In the genomic region with DNA sequence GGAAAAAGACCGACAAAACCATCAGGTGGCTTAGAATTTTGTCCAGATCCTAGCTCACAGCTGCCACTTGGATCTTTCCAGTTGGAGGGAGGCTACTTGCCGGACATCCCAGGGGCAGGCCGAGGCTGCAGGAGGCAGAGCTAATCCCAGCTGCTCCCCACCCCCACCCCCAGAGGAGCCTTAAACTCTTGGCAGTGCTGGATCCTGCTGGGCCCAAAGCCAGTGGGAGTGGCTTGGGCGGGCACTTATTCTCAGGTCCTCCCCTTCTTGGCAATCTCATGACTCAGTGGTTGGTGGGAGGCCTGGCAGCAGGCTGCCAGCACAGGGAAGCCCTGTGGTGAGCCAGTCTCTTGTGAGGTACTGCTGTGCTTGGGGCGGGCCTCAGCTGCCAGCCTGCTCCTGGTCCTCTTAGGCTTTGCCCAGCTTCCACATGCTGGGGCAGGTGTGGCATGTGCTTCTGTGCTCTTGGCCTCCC, we compare ENCODE assay signal across 8 mouse cellular contexts. TPM values are rescaled to one million over a fixed set of nuclear protein-coding genes. Genes with fewer than 3 reads are reported as not detected.
DNase-seq lines count a peak whose midpoint lies in the region; ATAC-seq and TF ChIP-seq lines count a peak whose summit lies in the region.

No protein-coding gene starts in this region.

- H3K4me3 ChIP-seq in C2C12 (ENCODE audit: insufficient read depth, poor library complexity, severe bottlenecking), result no peak overlapping the region
- no peak overlapping the region for H3K4me3 ChIP-seq in forebrain, embryonic 14.5 days (ENCODE audit: low read depth, low read length)
- no peak overlapping the region for H3K4me3 ChIP-seq in liver, embryonic 16.5 days (ENCODE audit: low read depth, low read length)
- H3K4me3 ChIP-seq in neural tube, embryonic 15.5 days (replicated peaks), result no peak overlapping the region

- no peaks in the 10 kb centered on the region for H3K27me3 ChIP-seq in C2C12 (ENCODE audit: control insufficient read depth, insufficient read depth, insufficient read length)
- no peaks in the 10 kb centered on the region for H3K27me3 ChIP-seq in forebrain, embryonic 14.5 days (replicated peaks; ENCODE audit: control insufficient read depth, insufficient read depth, low read length)
- no peaks in the 10 kb centered on the region for H3K27me3 ChIP-seq in liver, embryonic 16.5 days (ENCODE audit: control insufficient read depth, insufficient read depth, low read depth, low read length)
- H3K27me3 ChIP-seq in neural tube, embryonic 15.5 days (replicated peaks), result no peaks in the 10 kb centered on the region

- no peak for TF ChIP-seq POLR2A in brain, embryonic 14.5 days (IDR thresholded peaks at IDR 0.05; ENCODE audit: borderline replicate concordance, extremely low read depth, insufficient read depth, insufficient read length, poor library complexity, severe bottlenecking)

- DNase-seq in brain, embryonic 14.5 days (ENCODE audit: low read depth), result peak; percentile 98
- DNase-seq in forebrain, embryonic 14.5 days (ENCODE audit: low spot score), result peak; percentile 97
- DNase-seq in heart, postnatal 10 days, result peak; percentile 90 to 93
- peak; percentile 94 to 95 for DNase-seq in kidney, postnatal 36 days
- DNase-seq in thymus, postnatal 36 days, result no peak

- no peaks in the 10 kb centered on the region for H3K36me3 ChIP-seq in C2C12 (ENCODE audit: control insufficient read depth, insufficient read depth)
- no peaks in the 10 kb centered on the region for H3K36me3 ChIP-seq in forebrain, embryonic 14.5 days (ENCODE audit: control insufficient read depth, insufficient read depth, low read length)
- H3K36me3 ChIP-seq in liver, embryonic 16.5 days (ENCODE audit: control insufficient read depth, insufficient read depth), result no peaks in the 10 kb centered on the region
- peaks cover 4% of the 10 kb centered on the region; the same call in 1 of the 2 replicates for H3K36me3 ChIP-seq in neural tube, embryonic 15.5 days

- peak overlapping the region; percentile 80 for H3K27ac ChIP-seq in forebrain, embryonic 14.5 days (ENCODE audit: low read depth, low read length)
- no peak overlapping the region for H3K27ac ChIP-seq in liver, embryonic 16.5 days (ENCODE audit: low read length)
- peak overlapping the region; percentile 63 for H3K27ac ChIP-seq in neural tube, embryonic 15.5 days (replicated peaks)

- no peak overlapping the region for H3ac ChIP-seq in C2C12 (ENCODE audit: control insufficient read depth, insufficient read length, low read depth)

- TF ChIP-seq CTCF in C2C12 (IDR thresholded peaks at IDR 0.05; ENCODE audit: control insufficient read depth, insufficient read depth, insufficient read length), result no peak
- no peak for TF ChIP-seq CTCF in brain, embryonic 14.5 days (IDR thresholded peaks at IDR 0.05; ENCODE audit: borderline replicate concordance, extremely low read depth, insufficient read depth, insufficient read length)

- no peaks in the 10 kb centered on the region for H3K79me3 ChIP-seq in C2C12 (ENCODE audit: low read depth)

- no peak overlapping the region for H3K4me2 ChIP-seq in forebrain, embryonic 14.5 days (ENCODE audit: low read length)
- no peak overlapping the region for H3K4me2 ChIP-seq in liver, embryonic 16.5 days (ENCODE audit: low read depth, low read length)
- H3K4me2 ChIP-seq in neural tube, embryonic 15.5 days, result no peak overlapping the region

- intact Hi-C loops in heart, postnatal 10 days (cut with DNase I), result no loop called here

- H3K9ac ChIP-seq in forebrain, embryonic 14.5 days (ENCODE audit: low read length), result no peak overlapping the region
- no peak overlapping the region for H3K9ac ChIP-seq in liver, embryonic 16.5 days (ENCODE audit: low read depth, low read length)
- H3K9ac ChIP-seq in neural tube, embryonic 15.5 days (replicated peaks), result no peak overlapping the region

- 1% methylated on average over 5 of the region's 5 CpGs for WGBS in forebrain, embryonic 14.5 days
- 31% methylated on average over 5 of the region's 5 CpGs for WGBS in liver, embryonic 16.5 days (ENCODE audit: insufficient replicate concordance)
- 5% methylated on average over 5 of the region's 5 CpGs for WGBS in neural tube, embryonic 15.5 days

- peaks cover 27% of the 10 kb centered on the region for H3K4me1 ChIP-seq in forebrain, embryonic 14.5 days (ENCODE audit: control insufficient read depth, insufficient read depth, low read length)
- peaks cover 3% of the 10 kb centered on the region for H3K4me1 ChIP-seq in liver, embryonic 16.5 days (ENCODE audit: control insufficient read depth, low read depth, low read length)
- peaks cover 95% of the 10 kb centered on the region for H3K4me1 ChIP-seq in neural tube, embryonic 15.5 days

- H3K79me2 ChIP-seq in C2C12 (ENCODE audit: control insufficient read depth, insufficient read depth), result no peaks in the 10 kb centered on the region

- peak; percentile 91 for ATAC-seq in forebrain, embryonic 14.5 days
- ATAC-seq in liver, embryonic 16.5 days (ENCODE audit: low read depth), result peak; percentile 30; the same call in 1 of the 2 replicates
- peak; percentile 56 for ATAC-seq in neural tube, embryonic 15.5 days (ENCODE audit: low FRiP score)

- H3K9me3 ChIP-seq in forebrain, embryonic 14.5 days (replicated peaks; ENCODE audit: control insufficient read depth, low read length), result no peaks in the 10 kb centered on the region
- no peaks in the 10 kb centered on the region for H3K9me3 ChIP-seq in liver, embryonic 16.5 days (replicated peaks; ENCODE audit: control insufficient read depth, low read length)
- no peaks in the 10 kb centered on the region for H3K9me3 ChIP-seq in neural tube, embryonic 15.5 days (replicated peaks)

TF ChIP-seq in C2C12, 6 proteins besides CTCF, POLR2A, EP300 and RAD21:
- TF ChIP-seq CEBPB (IDR thresholded peaks at IDR 0.05; ENCODE audit: low read depth) (no peak), MAX (IDR thresholded peaks at IDR 0.05) (peak; percentile 78), MYOD1 (IDR thresholded peaks at IDR 0.05; ENCODE audit: control insufficient read depth, insufficient read length, low read depth) (peak; percentile 41)

RNA-seq across cellular contexts. Expression of a gene that starts 10.8 kb away (rescaled TPM):
- polyA plus RNA-seq in C2C12 (2012; fragmentation: generic; extraction: Trizol), result 10.5 TPM
- polyA plus RNA-seq in brain, embryonic 14.5 days (2012; rRNA removed), result 179 and 191 TPM in 2 replicates
- polyA plus RNA-seq in forebrain, embryonic 14.5 days (2014; fragmentation: Nextera tagmentation; extraction: Ambion mirVana), result 63.3 and 82.1 TPM in 2 replicates
- 10 to 100 TPM; 20.6 to 26.6 TPM for total RNA-seq in heart, postnatal 10 days (2021)
- polyA plus RNA-seq in liver, embryonic 16.5 days (2015; fragmentation: Nextera tagmentation; extraction: Ambion mirVana), result 2.3 TPM in 2 replicates
- 64.7 and 70.4 TPM in 2 replicates for polyA plus RNA-seq in neural tube, embryonic 15.5 days (2015; fragmentation: Nextera tagmentation; extraction: Ambion mirVana)

RNA-seq across cellular contexts. Expression of a gene that starts 17.8 kb away (rescaled TPM):
- polyA plus RNA-seq in C2C12 (2012; fragmentation: generic; extraction: Trizol), result not detected
- polyA plus RNA-seq in brain, embryonic 14.5 days (2012; rRNA removed), result 0.37 TPM in 1 of 2 replicates, not detected in the other
- polyA plus RNA-seq in forebrain, embryonic 14.5 days (2014; fragmentation: Nextera tagmentation; extraction: Ambion mirVana), result 0.94 TPM in 1 of 2 replicates, not detected in the other
- total RNA-seq in heart, postnatal 10 days (2021), result 1 to 10 TPM; 1.7 to 2.8 TPM
- polyA plus RNA-seq in liver, embryonic 16.5 days (2015; fragmentation: Nextera tagmentation; extraction: Ambion mirVana), result 1.1 and 1.3 TPM in 2 replicates
- 2.1 and 3.5 TPM in 2 replicates for polyA plus RNA-seq in neural tube, embryonic 15.5 days (2015; fragmentation: Nextera tagmentation; extraction: Ambion mirVana)

RNA-seq across cellular contexts. Expression of a gene that starts 27.0 kb away (rescaled TPM):
- polyA plus RNA-seq in C2C12 (2012; fragmentation: generic; extraction: Trizol), result not detected
- polyA plus RNA-seq in brain, embryonic 14.5 days (2012; rRNA removed), result 0.91 and 1.8 TPM in 2 replicates
- 0.22 and 0.33 TPM in 2 replicates for polyA plus RNA-seq in forebrain, embryonic 14.5 days (2014; fragmentation: Nextera tagmentation; extraction: Ambion mirVana)
- 1 to 10 TPM; 2.5 to 2.8 TPM for total RNA-seq in heart, postnatal 10 days (2021)
- 0.28 and 0.70 TPM in 2 replicates for polyA plus RNA-seq in liver, embryonic 16.5 days (2015; fragmentation: Nextera tagmentation; extraction: Ambion mirVana)
- polyA plus RNA-seq in neural tube, embryonic 15.5 days (2015; fragmentation: Nextera tagmentation; extraction: Ambion mirVana), result 1.2 and 2.1 TPM in 2 replicates

RNA-seq across cellular contexts. Expression of a gene that starts 39.5 kb away (rescaled TPM):
- not detected for polyA plus RNA-seq in C2C12 (2012; fragmentation: generic; extraction: Trizol)
- polyA plus RNA-seq in brain, embryonic 14.5 days (2012; rRNA removed), result 0.10 and 0.14 TPM in 2 replicates
- polyA plus RNA-seq in forebrain, embryonic 14.5 days (2014; fragmentation: Nextera tagmentation; extraction: Ambion mirVana), result not detected in 2 replicates
- total RNA-seq in heart, postnatal 10 days (2021), result not detected
- polyA plus RNA-seq in liver, embryonic 16.5 days (2015; fragmentation: Nextera tagmentation; extraction: Ambion mirVana), result 1.6 and 9.7 TPM in 2 replicates
- 0.09 and 3.3 TPM in 2 replicates for polyA plus RNA-seq in neural tube, embryonic 15.5 days (2015; fragmentation: Nextera tagmentation; extraction: Ambion mirVana)

RNA-seq across cellular contexts. Expression of a gene that starts 55.8 kb away (rescaled TPM):
- polyA plus RNA-seq in C2C12 (2012; fragmentation: generic; extraction: Trizol), result 30.4 TPM
- 50.3 and 61.5 TPM in 2 replicates for polyA plus RNA-seq in brain, embryonic 14.5 days (2012; rRNA removed)
- polyA plus RNA-seq in forebrain, embryonic 14.5 days (2014; fragmentation: Nextera tagmentation; extraction: Ambion mirVana), result 55.0 and 59.2 TPM in 2 replicates
- 10 to 100 TPM; 45.1 to 48.3 TPM for total RNA-seq in heart, postnatal 10 days (2021)
- polyA plus RNA-seq in liver, embryonic 16.5 days (2015; fragmentation: Nextera tagmentation; extraction: Ambion mirVana), result 21.5 and 22.3 TPM in 2 replicates
- 51.4 and 55.5 TPM in 2 replicates for polyA plus RNA-seq in neural tube, embryonic 15.5 days (2015; fragmentation: Nextera tagmentation; extraction: Ambion mirVana)

Comparison
In these comparisons a context has a peak if more than half of its experiments do, and no peak if none do; other contexts are left out.
1. DNase-seq: peak in brain, embryonic 14.5 days (single experiment), forebrain, embryonic 14.5 days (single experiment), heart, postnatal 10 days (2 of 2) and kidney, postnatal 36 days (2 of 2); none in thymus, postnatal 36 days (0 of 2).
2. ATAC-seq: peak in every context shown above with its lines; median percentile 91 in forebrain, embryonic 14.5 days; 56 in neural tube, embryonic 15.5 days; 30 in liver, embryonic 16.5 days.